Mouse (Mus musculus): ENCODE data around the gene Ube2g2.

Ube2g2 gene

GRCm38 (mm10) chr10:77613409-77613808, 8.7 kb upstream of the Ube2g2 start:
- Histone ChIP-seq H3K4me1 (replicated peaks; ENCODE audit: low read depth, low read length) (peaks cover 67% of the 10 kb centered on the region), H3K27me3 (ENCODE audit: insufficient read depth, low read length) (no peaks in the 10 kb centered on the region), H3K4me3 (replicated peaks; ENCODE audit: low read length) (no peak overlapping the region), H3K9me3 (ENCODE audit: low read length) (no peaks in the 10 kb centered on the region), H3K36me3 (ENCODE audit: insufficient read depth, low read length) (peaks cover 97% of the 10 kb centered on the region)
- no peak for TF ChIP-seq NANOG (IDR thresholded peaks at IDR 0.05; ENCODE audit: borderline replicate concordance, low read length)
- TF ChIP-seq CTCF (conservative IDR thresholded peaks at IDR 0.05; ENCODE audit: low read length): no peak
- TF ChIP-seq POU5F1 (IDR thresholded peaks at IDR 0.05; ENCODE audit: borderline replicate concordance, low read length): no peak

GRCm38 (mm10) chr10:77615647-77616046, 6.4 kb upstream of the Ube2g2 start:
- no peak overlapping the region for H3K4me3 ChIP-seq (replicated peaks; ENCODE audit: low read length)
- H3K36me3 ChIP-seq (ENCODE audit: insufficient read depth, low read length): peaks cover 96% of the 10 kb centered on the region
- no peaks in the 10 kb centered on the region for H3K9me3 ChIP-seq (ENCODE audit: low read length)
- peaks cover 49% of the 10 kb centered on the region for H3K4me1 ChIP-seq (replicated peaks; ENCODE audit: low read depth, low read length)
- TF ChIP-seq CTCF (conservative IDR thresholded peaks at IDR 0.05; ENCODE audit: low read length): no peak
- no peak for TF ChIP-seq NANOG (IDR thresholded peaks at IDR 0.05; ENCODE audit: borderline replicate concordance, low read length)
- no peaks in the 10 kb centered on the region for H3K27me3 ChIP-seq (ENCODE audit: insufficient read depth, low read length)

GRCm38 (mm10) chr10:77616166-77616565, 5.9 kb upstream of the Ube2g2 start:
- Histone ChIP-seq H3K4me1 (replicated peaks; ENCODE audit: low read depth, low read length) (peaks cover 46% of the 10 kb centered on the region), H3K9me3 (ENCODE audit: low read length) (no peaks in the 10 kb centered on the region), H3K36me3 (ENCODE audit: insufficient read depth, low read length) (peaks cover 90% of the 10 kb centered on the region), H3K27me3 (ENCODE audit: insufficient read depth, low read length) (no peaks in the 10 kb centered on the region), H3K4me3 (replicated peaks; ENCODE audit: low read length) (no peak overlapping the region)
- TF ChIP-seq CTCF (conservative IDR thresholded peaks at IDR 0.05; ENCODE audit: low read length): peak; percentile 56
- TF ChIP-seq POU5F1 (IDR thresholded peaks at IDR 0.05; ENCODE audit: borderline replicate concordance, low read length): no peak
- TF ChIP-seq NANOG (IDR thresholded peaks at IDR 0.05; ENCODE audit: borderline replicate concordance, low read length): no peak

- Histone ChIP-seq H3K4me1 (replicated peaks; ENCODE audit: low read depth, low read length) (peaks cover 45% of the 10 kb centered on the region), H3K9me3 (ENCODE audit: low read length) (no peaks in the 10 kb centered on the region), H3K4me3 (replicated peaks; ENCODE audit: low read length) (no peak overlapping the region), H3K36me3 (ENCODE audit: insufficient read depth, low read length) (peaks cover 83% of the 10 kb centered on the region), H3K27me3 (ENCODE audit: insufficient read depth, low read length) (no peaks in the 10 kb centered on the region)
- TF ChIP-seq POU5F1 (IDR thresholded peaks at IDR 0.05; ENCODE audit: borderline replicate concordance, low read length) (no peak), CTCF (conservative IDR thresholded peaks at IDR 0.05; ENCODE audit: low read length) (no peak), NANOG (IDR thresholded peaks at IDR 0.05; ENCODE audit: borderline replicate concordance, low read length) (no peak)
Observed at GRCm38 (mm10) chr10:77616926-77617325, 5.1 kb upstream of the Ube2g2 start.

- TF ChIP-seq CTCF (conservative IDR thresholded peaks at IDR 0.05; ENCODE audit: low read length) (no peak), NANOG (IDR thresholded peaks at IDR 0.05; ENCODE audit: borderline replicate concordance, low read length) (no peak), POU5F1 (IDR thresholded peaks at IDR 0.05; ENCODE audit: borderline replicate concordance, low read length) (no peak)
- Histone ChIP-seq H3K36me3 (ENCODE audit: insufficient read depth, low read length) (peaks cover 62% of the 10 kb centered on the region), H3K4me3 (replicated peaks; ENCODE audit: low read length) (peak overlapping the region; percentile 96), H3K9me3 (ENCODE audit: low read length) (no peaks in the 10 kb centered on the region), H3K27me3 (ENCODE audit: insufficient read depth, low read length) (no peaks in the 10 kb centered on the region), H3K4me1 (replicated peaks; ENCODE audit: low read depth, low read length) (peaks cover 47% of the 10 kb centered on the region)
Observed at GRCm38 (mm10) chr10:77621546-77621945, 529 bp upstream of the Ube2g2 start.

GRCm38 (mm10) chr10:77623069-77623492, 1.0 kb downstream of the Ube2g2 start:
- Histone ChIP-seq H3K4me3 (replicated peaks; ENCODE audit: low read length) (peak overlapping the region; percentile 96), H3K36me3 (ENCODE audit: insufficient read depth, low read length) (peaks cover 51% of the 10 kb centered on the region), H3K4me1 (replicated peaks; ENCODE audit: low read depth, low read length) (peaks cover 52% of the 10 kb centered on the region)

GRCm38 (mm10) chr10:77623639-77624400, 1.7 kb downstream of the Ube2g2 start:
- no peaks in the 10 kb centered on the region for H3K9me3 ChIP-seq (ENCODE audit: low read length)
- H3K27me3 ChIP-seq (ENCODE audit: insufficient read depth, low read length): no peaks in the 10 kb centered on the region
- H3K36me3 ChIP-seq (ENCODE audit: insufficient read depth, low read length): peaks cover 50% of the 10 kb centered on the region
- H3K4me1 ChIP-seq (replicated peaks; ENCODE audit: low read depth, low read length): peaks cover 58% of the 10 kb centered on the region
- H3K4me3 ChIP-seq (replicated peaks; ENCODE audit: low read length): no peak overlapping the region
- TF ChIP-seq NANOG (IDR thresholded peaks at IDR 0.05; ENCODE audit: borderline replicate concordance, low read length) (no peak), POU5F1 (IDR thresholded peaks at IDR 0.05; ENCODE audit: borderline replicate concordance, low read length) (no peak), CTCF (conservative IDR thresholded peaks at IDR 0.05; ENCODE audit: low read length) (no peak)

More at GRCm38 (mm10) chr10:77623069-77623492, 1.0 kb downstream of the Ube2g2 start:
- Histone ChIP-seq H3K27me3 (ENCODE audit: insufficient read depth, low read length) (no peaks in the 10 kb centered on the region), H3K9me3 (ENCODE audit: low read length) (no peaks in the 10 kb centered on the region)
- TF ChIP-seq NANOG (IDR thresholded peaks at IDR 0.05; ENCODE audit: borderline replicate concordance, low read length) (no peak), POU5F1 (IDR thresholded peaks at IDR 0.05; ENCODE audit: borderline replicate concordance, low read length) (no peak), CTCF (conservative IDR thresholded peaks at IDR 0.05; ENCODE audit: low read length) (no peak)

- TF ChIP-seq POU5F1 (IDR thresholded peaks at IDR 0.05; ENCODE audit: borderline replicate concordance, low read length) (no peak), CTCF (conservative IDR thresholded peaks at IDR 0.05; ENCODE audit: low read length) (no peak), NANOG (IDR thresholded peaks at IDR 0.05; ENCODE audit: borderline replicate concordance, low read length) (no peak)
- peaks cover 65% of the 10 kb centered on the region for H3K4me1 ChIP-seq (replicated peaks; ENCODE audit: low read depth, low read length)
- H3K27me3 ChIP-seq (ENCODE audit: insufficient read depth, low read length): no peaks in the 10 kb centered on the region
- H3K9me3 ChIP-seq (ENCODE audit: low read length): no peaks in the 10 kb centered on the region
- H3K36me3 ChIP-seq (ENCODE audit: insufficient read depth, low read length): peaks cover 47% of the 10 kb centered on the region
- H3K4me3 ChIP-seq (replicated peaks; ENCODE audit: low read length): no peak overlapping the region
Observed at GRCm38 (mm10) chr10:77624570-77624995, 2.5 kb downstream of the Ube2g2 start.
